Mouse (Mus musculus): ENCODE data around the gene Pklr.

Pklr gene

GRCm38 (mm10) chr3:89163643-89164245 lies 27.8 kb downstream of the Pklr start:
- in situ Hi-C loops (cut with MboI, MseI) = no loop called here

- in situ Hi-C loops (cut with MboI, MseI) = no loop called here
These were observed 28.7 kb downstream of the Pklr start, which contains the start of gene Clk2 for GRCm38 (mm10) chr3:89164506-89165267. Clk2 (plus strand) TSS chr3:89164795.

GRCm38 (mm10) chr3:89165268-89165870 lies 29.4 kb downstream of the Pklr start:
- in situ Hi-C loops (cut with MboI, MseI) = no loop called here

GRCm38 (mm10) chr3:89166945-89167344 lies 31.0 kb downstream of the Pklr start:
- in situ Hi-C loops (cut with MboI, MseI) = no loop called here

- in situ Hi-C loops (cut with MboI, MseI) = loop anchor here (10.0 kb wide), 1 partner anchor 670 kb away; the partner anchor contains the start of gene Lmna
These were observed 38.9 kb downstream of the Pklr start for GRCm38 (mm10) chr3:89174844-89175243.

- in situ Hi-C loops (cut with MboI, MseI) = loop anchor here (10.0 kb wide), 1 partner anchor 671 kb away; the partner anchor contains the start of gene Lmna
These were observed 39.6 kb downstream of the Pklr start for GRCm38 (mm10) chr3:89175544-89175943.

GRCm38 (mm10) chr3:89176421-89176820 lies 40.5 kb downstream of the Pklr start:
- in situ Hi-C loops (cut with MboI, MseI) = loop anchor here (10.0 kb wide), 1 partner anchor 672 kb away; the partner anchor contains the start of gene Lmna

GRCm38 (mm10) chr3:89177242-89178106 lies 41.5 kb downstream of the Pklr start, which contains the start of gene Scamp3:
Scamp3 (plus strand) TSS chr3:89177473.
- in situ Hi-C loops (cut with MboI, MseI) = loop anchor here (10.0 kb wide), 1 partner anchor 673 kb away; the partner anchor contains the start of gene Lmna

GRCm38 (mm10) chr3:89178107-89178385 lies 42.1 kb downstream of the Pklr start:
- in situ Hi-C loops (cut with MboI, MseI) = loop anchor here (10.0 kb wide), 1 partner anchor 673 kb away; the partner anchor contains the start of gene Lmna

- in situ Hi-C loops (cut with MboI, MseI) = loop anchor here (10.0 kb wide), 1 partner anchor 674 kb away; the partner anchor contains the start of gene Lmna
These were observed 43.1 kb downstream of the Pklr start for GRCm38 (mm10) chr3:89179056-89179455.

- in situ Hi-C loops (cut with MboI, MseI) = no loop called here
These were observed 46.0 kb downstream of the Pklr start for GRCm38 (mm10) chr3:89181749-89182500.

GRCm38 (mm10) chr3:89182531-89183057 lies 46.7 kb downstream of the Pklr start:
- in situ Hi-C loops (cut with MboI, MseI) = no loop called here

- in situ Hi-C loops (cut with MboI, MseI) = no loop called here
These were observed 47.4 kb downstream of the Pklr start, which contains the start of gene Fam189b for GRCm38 (mm10) chr3:89183058-89183958. Fam189b (plus strand) TSS chr3:89183143.

- in situ Hi-C loops (cut with MboI, MseI) = no loop called here
These were observed 48.0 kb downstream of the Pklr start for GRCm38 (mm10) chr3:89183959-89184315.

GRCm38 (mm10) chr3:89187197-89187596 lies 51.3 kb downstream of the Pklr start:
- in situ Hi-C loops (cut with MboI, MseI) = no loop called here

GRCm38 (mm10) chr3:89187690-89188477 lies 51.9 kb downstream of the Pklr start:
- in situ Hi-C loops (cut with MboI, MseI) = no loop called here

GRCm38 (mm10) chr3:89188478-89188875 lies 52.5 kb downstream of the Pklr start:
- in situ Hi-C loops (cut with MboI, MseI) = no loop called here

GRCm38 (mm10) chr3:89190436-89190835 lies 54.5 kb downstream of the Pklr start:
- in situ Hi-C loops (cut with MboI, MseI) = no loop called here

- in situ Hi-C loops (cut with MboI, MseI) = no loop called here
These were observed 57.4 kb downstream of the Pklr start for GRCm38 (mm10) chr3:89193351-89193750.

Data from T-helper 1 cell (primary cell).